Mouse (Mus musculus): ENCODE measurements at regions not wholly inside any gene's neighbourhood (a gene's known extent, or its start where the extent isn't known, plus 50 kb on each side); places are given as distances from the start of the nearest gene placed in this dataset.

- DNase-seq (ENCODE audit: low spot score) (no peak), ATAC-seq (ENCODE audit: insufficient number of reproducible peaks, low FRiP score, low TSS enrichment, low read depth) (no peak)
- no peaks in the 10 kb centered on the region for H3K4me1 ChIP-seq (ENCODE audit: control insufficient read depth, insufficient read depth, low read length)
- H3K9me3 ChIP-seq (ENCODE audit: control insufficient read depth, low read length): no peaks in the 10 kb centered on the region
- H3K4me2 ChIP-seq (ENCODE audit: low read depth, severe bottlenecking): no peak overlapping the region
- no peaks in the 10 kb centered on the region for H3K27me3 ChIP-seq (ENCODE audit: control insufficient read depth, insufficient read depth, low read length)
- no peak overlapping the region for H3K4me3 ChIP-seq (ENCODE audit: low read depth, low read length)
- no peaks in the 10 kb centered on the region for H3K36me3 ChIP-seq (ENCODE audit: control insufficient read depth, insufficient read depth, low read length)
- no peak overlapping the region for H3K9ac ChIP-seq (ENCODE audit: low read length)
- no peak overlapping the region for H3K27ac ChIP-seq (replicated peaks; ENCODE audit: low read depth, low read length)
These were observed 495.4 kb upstream of the Tusc1 start for GRCm38 (mm10) chr4:93830701-93831100.

GRCm38 (mm10) chr4:93793104-93793503 lies 457.8 kb upstream of the Tusc1 start:
- no peak overlapping the region for H3K4me2 ChIP-seq (ENCODE audit: low read depth, severe bottlenecking)
- H3K4me1 ChIP-seq (ENCODE audit: control insufficient read depth, insufficient read depth, low read length): no peaks in the 10 kb centered on the region
- H3K36me3 ChIP-seq (ENCODE audit: control insufficient read depth, insufficient read depth, low read length): no peaks in the 10 kb centered on the region
- no peaks in the 10 kb centered on the region for H3K9me3 ChIP-seq (ENCODE audit: control insufficient read depth, low read length)
- no peak for ATAC-seq (ENCODE audit: insufficient number of reproducible peaks, low FRiP score, low TSS enrichment, low read depth)
- no peak overlapping the region for H3K9ac ChIP-seq (ENCODE audit: low read length)
- no peak for DNase-seq (ENCODE audit: low spot score)
- no peak overlapping the region for H3K4me3 ChIP-seq (ENCODE audit: low read depth, low read length)
- 93% methylated on average over 1 of the region's 1 CpGs for WGBS
- no peak overlapping the region for H3K27ac ChIP-seq (replicated peaks; ENCODE audit: low read depth, low read length)
- no peaks in the 10 kb centered on the region for H3K27me3 ChIP-seq (ENCODE audit: control insufficient read depth, insufficient read depth, low read length)

- Histone ChIP-seq H3K4me3 (ENCODE audit: low read depth, low read length) (no peak overlapping the region), H3K4me1 (ENCODE audit: control insufficient read depth, insufficient read depth, low read length) (no peaks in the 10 kb centered on the region), H3K9me3 (ENCODE audit: control insufficient read depth, low read length) (no peaks in the 10 kb centered on the region), H3K27me3 (ENCODE audit: control insufficient read depth, insufficient read depth, low read length) (no peaks in the 10 kb centered on the region), H3K27ac (replicated peaks; ENCODE audit: low read depth, low read length) (no peak overlapping the region), H3K4me2 (ENCODE audit: low read depth, severe bottlenecking) (no peak overlapping the region), H3K36me3 (ENCODE audit: control insufficient read depth, insufficient read depth, low read length) (no peaks in the 10 kb centered on the region), H3K9ac (ENCODE audit: low read length) (no peak overlapping the region)
- 86% methylated on average over 11 of the region's 11 CpGs for WGBS
- DNase-seq (ENCODE audit: low spot score) (no peak), ATAC-seq (ENCODE audit: insufficient number of reproducible peaks, low FRiP score, low TSS enrichment, low read depth) (no peak)
These were observed 454.8 kb upstream of the Tusc1 start for GRCm38 (mm10) chr4:93790157-93790556.

- no peak for ATAC-seq (ENCODE audit: insufficient number of reproducible peaks, low FRiP score, low TSS enrichment, low read depth)
- Histone ChIP-seq H3K27me3 (ENCODE audit: control insufficient read depth, insufficient read depth, low read length) (no peaks in the 10 kb centered on the region), H3K9me3 (ENCODE audit: control insufficient read depth, low read length) (no peaks in the 10 kb centered on the region), H3K4me3 (ENCODE audit: low read depth, low read length) (no peak overlapping the region), H3K27ac (replicated peaks; ENCODE audit: low read depth, low read length) (no peak overlapping the region), H3K36me3 (ENCODE audit: control insufficient read depth, insufficient read depth, low read length) (no peaks in the 10 kb centered on the region), H3K4me1 (ENCODE audit: control insufficient read depth, insufficient read depth, low read length) (no peaks in the 10 kb centered on the region), H3K9ac (ENCODE audit: low read length) (no peak overlapping the region), H3K4me2 (ENCODE audit: low read depth, severe bottlenecking) (no peak overlapping the region)
- no peak for DNase-seq (ENCODE audit: low spot score)
- 84% methylated on average over 2 of the region's 2 CpGs for WGBS
These were observed 419.2 kb upstream of the Tusc1 start for GRCm38 (mm10) chr4:93754497-93754896.

GRCm38 (mm10) chr4:93746326-93746725 lies 411.0 kb upstream of the Tusc1 start:
- Histone ChIP-seq H3K27me3 (ENCODE audit: control insufficient read depth, insufficient read depth, low read length) (no peaks in the 10 kb centered on the region), H3K9ac (ENCODE audit: low read length) (no peak overlapping the region), H3K4me1 (ENCODE audit: control insufficient read depth, insufficient read depth, low read length) (no peaks in the 10 kb centered on the region), H3K9me3 (ENCODE audit: control insufficient read depth, low read length) (no peaks in the 10 kb centered on the region), H3K4me2 (ENCODE audit: low read depth, severe bottlenecking) (no peak overlapping the region), H3K4me3 (ENCODE audit: low read depth, low read length) (no peak overlapping the region), H3K27ac (replicated peaks; ENCODE audit: low read depth, low read length) (no peak overlapping the region), H3K36me3 (ENCODE audit: control insufficient read depth, insufficient read depth, low read length) (no peaks in the 10 kb centered on the region)
- DNase-seq (ENCODE audit: low spot score): no peak
- WGBS: 54% methylated on average over 2 of the region's 2 CpGs
- ATAC-seq (ENCODE audit: insufficient number of reproducible peaks, low FRiP score, low TSS enrichment, low read depth): no peak

- ATAC-seq (ENCODE audit: insufficient number of reproducible peaks, low FRiP score, low TSS enrichment, low read depth) (no peak), DNase-seq (ENCODE audit: low spot score) (no peak)
- H3K4me1 ChIP-seq (ENCODE audit: control insufficient read depth, insufficient read depth, low read length): no peaks in the 10 kb centered on the region
- H3K27ac ChIP-seq (replicated peaks; ENCODE audit: low read depth, low read length): no peak overlapping the region
- no peak overlapping the region for H3K4me3 ChIP-seq (ENCODE audit: low read depth, low read length)
- H3K27me3 ChIP-seq (ENCODE audit: control insufficient read depth, insufficient read depth, low read length): no peaks in the 10 kb centered on the region
- H3K9me3 ChIP-seq (ENCODE audit: control insufficient read depth, low read length): no peaks in the 10 kb centered on the region
- no peaks in the 10 kb centered on the region for H3K36me3 ChIP-seq (ENCODE audit: control insufficient read depth, insufficient read depth, low read length)
- no peak overlapping the region for H3K9ac ChIP-seq (ENCODE audit: low read length)
- 64% methylated on average over 3 of the region's 3 CpGs for WGBS
- no peak overlapping the region for H3K4me2 ChIP-seq (ENCODE audit: low read depth, severe bottlenecking)
These were observed 378.4 kb upstream of the Tusc1 start for GRCm38 (mm10) chr4:93713711-93714110.

- 76% methylated on average over 8 of the region's 8 CpGs for WGBS
- H3K36me3 ChIP-seq (ENCODE audit: control insufficient read depth, insufficient read depth, low read length): no peaks in the 10 kb centered on the region
- DNase-seq (ENCODE audit: low spot score) (no peak), ATAC-seq (ENCODE audit: insufficient number of reproducible peaks, low FRiP score, low TSS enrichment, low read depth) (no peak)
- H3K9ac ChIP-seq (ENCODE audit: low read length): no peak overlapping the region
- H3K4me2 ChIP-seq (ENCODE audit: low read depth, severe bottlenecking): no peak overlapping the region
- H3K27ac ChIP-seq (replicated peaks; ENCODE audit: low read depth, low read length): no peak overlapping the region
- H3K4me3 ChIP-seq (ENCODE audit: low read depth, low read length): no peak overlapping the region
- no peaks in the 10 kb centered on the region for H3K9me3 ChIP-seq (ENCODE audit: control insufficient read depth, low read length)
- H3K27me3 ChIP-seq (ENCODE audit: control insufficient read depth, insufficient read depth, low read length): no peaks in the 10 kb centered on the region
- no peaks in the 10 kb centered on the region for H3K4me1 ChIP-seq (ENCODE audit: control insufficient read depth, insufficient read depth, low read length)
These were observed 341.2 kb upstream of the Tusc1 start for GRCm38 (mm10) chr4:93676403-93677039.

- WGBS: 82% methylated on average over 6 of the region's 6 CpGs
- H3K9ac ChIP-seq (ENCODE audit: low read length): no peak overlapping the region
- no peaks in the 10 kb centered on the region for H3K4me1 ChIP-seq (ENCODE audit: control insufficient read depth, insufficient read depth, low read length)
- H3K9me3 ChIP-seq (ENCODE audit: control insufficient read depth, low read length): no peaks in the 10 kb centered on the region
- H3K4me3 ChIP-seq (ENCODE audit: low read depth, low read length): no peak overlapping the region
- H3K27ac ChIP-seq (replicated peaks; ENCODE audit: low read depth, low read length): no peak overlapping the region
- DNase-seq (ENCODE audit: low spot score): no peak
- no peaks in the 10 kb centered on the region for H3K27me3 ChIP-seq (ENCODE audit: control insufficient read depth, insufficient read depth, low read length)
- H3K36me3 ChIP-seq (ENCODE audit: control insufficient read depth, insufficient read depth, low read length): no peaks in the 10 kb centered on the region
- no peak overlapping the region for H3K4me2 ChIP-seq (ENCODE audit: low read depth, severe bottlenecking)
- no peak for ATAC-seq (ENCODE audit: insufficient number of reproducible peaks, low FRiP score, low TSS enrichment, low read depth)
These were observed 340.6 kb upstream of the Tusc1 start for GRCm38 (mm10) chr4:93675739-93676402.

GRCm38 (mm10) chr4:93669050-93669449 lies 333.7 kb upstream of the Tusc1 start:
- no peaks in the 10 kb centered on the region for H3K27me3 ChIP-seq (ENCODE audit: control insufficient read depth, insufficient read depth, low read length)
- ATAC-seq (ENCODE audit: insufficient number of reproducible peaks, low FRiP score, low TSS enrichment, low read depth): no peak
- H3K4me2 ChIP-seq (ENCODE audit: low read depth, severe bottlenecking): no peak overlapping the region
- no peaks in the 10 kb centered on the region for H3K9me3 ChIP-seq (ENCODE audit: control insufficient read depth, low read length)
- no peak overlapping the region for H3K4me3 ChIP-seq (ENCODE audit: low read depth, low read length)
- no peak overlapping the region for H3K9ac ChIP-seq (ENCODE audit: low read length)
- H3K27ac ChIP-seq (replicated peaks; ENCODE audit: low read depth, low read length): no peak overlapping the region
- no peak for DNase-seq (ENCODE audit: low spot score)
- H3K4me1 ChIP-seq (ENCODE audit: control insufficient read depth, insufficient read depth, low read length): no peaks in the 10 kb centered on the region
- H3K36me3 ChIP-seq (ENCODE audit: control insufficient read depth, insufficient read depth, low read length): no peaks in the 10 kb centered on the region

Data from limb, embryonic 11.5 days (tissue).